Mouse (Mus musculus) frontal cortex, postnatal 10 days (tissue): ENCODE results near the gene Spint1.

Experiments
- DNase-seq, 2 experiments: peaks; one replicate each; pipeline ENCODE4 v3.0.0; 2022; ENCODE audit warnings: low spot score in 2 of 2, mixed read lengths in 1 of 2

Gene Spint1

GRCm38 (mm10) chr2:119237210-119237870, at the start of gene Spint1:
Gene Spint1 (plus strand): TSS chr2:119237362.
- no peak for DNase-seq

- DNase-seq = peak; percentile 51 to 76
Observed at GRCm38 (mm10) chr2:119189029-119189710, 48.0 kb upstream of the Spint1 start.

DNA sequence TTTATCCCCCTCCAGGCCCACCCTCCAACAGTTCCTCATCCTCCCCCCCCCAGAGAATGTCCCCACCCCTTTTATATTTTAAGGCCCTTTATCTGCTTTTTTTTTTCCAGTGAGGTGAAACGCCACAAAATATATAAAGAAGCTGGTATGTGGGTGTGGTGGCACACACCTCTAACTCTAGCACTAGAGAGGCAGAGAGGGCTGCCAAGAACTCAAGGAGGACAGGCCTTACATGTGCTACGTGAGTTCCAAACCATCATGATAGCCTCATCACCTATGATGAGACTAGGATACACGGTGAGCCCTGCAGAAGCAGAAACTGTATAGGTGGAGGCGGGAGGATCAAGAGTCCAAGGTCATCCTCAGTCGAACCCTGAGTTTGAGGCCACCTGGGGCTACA, 46.2 kb upstream of the Spint1 start:
- no peak for DNase-seq

DNA sequence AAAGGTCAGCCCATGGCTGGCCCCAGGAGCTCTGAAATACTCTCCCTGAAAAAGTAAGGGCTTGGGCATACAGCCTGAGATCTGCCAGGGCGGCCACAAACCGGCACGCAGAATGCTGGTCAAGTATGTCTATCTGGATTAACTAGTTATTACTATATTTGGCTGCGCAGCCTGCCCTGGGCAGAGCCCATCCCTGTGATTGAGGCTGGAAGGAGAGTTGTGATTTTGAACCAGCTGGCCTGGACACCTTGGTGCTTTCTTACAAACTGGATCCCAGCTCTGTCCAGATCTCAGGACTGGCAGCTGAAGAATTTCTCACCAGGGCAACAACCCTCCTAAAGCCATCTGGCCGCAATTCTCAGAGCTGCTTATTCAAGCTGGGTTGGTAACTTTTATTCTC, 43.0 kb upstream of the Spint1 start:
- DNase-seq = no peak

DNA sequence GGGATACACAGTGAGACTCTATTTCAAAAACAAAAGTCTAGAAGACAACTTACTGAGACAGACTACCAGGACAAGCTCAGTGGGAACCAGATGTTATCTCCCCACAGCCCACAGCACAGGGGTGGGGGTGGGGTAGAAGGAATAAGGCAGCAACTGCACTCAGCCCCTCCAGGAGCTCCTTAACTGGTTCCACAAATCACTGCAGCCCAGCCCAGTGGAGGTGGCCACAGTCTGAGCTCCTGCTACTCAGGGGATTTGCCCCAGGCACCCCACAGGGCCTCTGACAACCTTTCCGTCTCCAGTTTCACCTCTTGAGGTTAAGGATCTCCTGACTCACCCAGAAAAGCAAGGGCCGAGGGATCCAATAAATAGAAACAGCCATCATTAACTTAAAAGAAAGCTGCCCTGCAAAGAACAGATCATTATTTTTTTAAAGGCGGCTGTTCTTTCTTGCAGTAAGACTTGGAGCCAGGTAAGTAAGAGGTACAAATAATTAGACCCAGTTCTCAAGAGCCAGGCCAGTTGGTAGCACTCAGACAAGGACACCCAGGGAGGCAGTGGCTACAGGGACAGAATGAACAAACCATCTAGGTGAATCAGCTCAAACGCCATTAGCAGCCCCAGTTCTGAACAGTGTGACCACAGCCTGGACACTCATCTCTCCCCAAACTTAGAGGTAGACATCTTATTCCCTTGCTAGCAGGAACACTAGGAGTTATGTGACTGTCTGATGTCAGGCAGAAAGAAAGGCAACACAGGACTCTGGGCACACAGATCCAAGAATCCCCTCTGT, 40.6 kb upstream of the Spint1 start:
- DNase-seq = no peak

DNA sequence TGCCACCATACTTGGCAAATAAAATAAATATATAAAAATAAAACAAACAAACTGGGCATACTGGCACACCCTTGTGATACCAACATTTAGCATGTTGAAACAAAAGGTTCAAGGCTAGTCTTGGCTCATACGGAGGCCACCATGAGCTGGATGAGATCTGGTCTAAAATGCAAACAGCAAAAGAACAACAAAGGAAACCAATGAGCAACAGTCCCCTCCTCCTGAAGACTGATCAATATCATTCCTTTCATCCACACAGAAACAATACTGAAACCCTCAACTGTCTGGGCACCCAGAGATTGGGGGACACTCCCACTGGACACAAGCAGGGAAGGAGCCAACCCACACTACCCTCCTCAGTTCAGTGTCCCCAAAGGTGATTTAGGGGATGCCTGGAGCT, 39.7 kb upstream of the Spint1 start:
- DNase-seq = no peak

- DNase-seq = no peak
Observed at GRCm38 (mm10) chr2:119198049-119198448, 39.1 kb upstream of the Spint1 start.

GRCm38 (mm10) chr2:119198934-119199333, 38.2 kb upstream of the Spint1 start:
- DNase-seq = no peak

DNA sequence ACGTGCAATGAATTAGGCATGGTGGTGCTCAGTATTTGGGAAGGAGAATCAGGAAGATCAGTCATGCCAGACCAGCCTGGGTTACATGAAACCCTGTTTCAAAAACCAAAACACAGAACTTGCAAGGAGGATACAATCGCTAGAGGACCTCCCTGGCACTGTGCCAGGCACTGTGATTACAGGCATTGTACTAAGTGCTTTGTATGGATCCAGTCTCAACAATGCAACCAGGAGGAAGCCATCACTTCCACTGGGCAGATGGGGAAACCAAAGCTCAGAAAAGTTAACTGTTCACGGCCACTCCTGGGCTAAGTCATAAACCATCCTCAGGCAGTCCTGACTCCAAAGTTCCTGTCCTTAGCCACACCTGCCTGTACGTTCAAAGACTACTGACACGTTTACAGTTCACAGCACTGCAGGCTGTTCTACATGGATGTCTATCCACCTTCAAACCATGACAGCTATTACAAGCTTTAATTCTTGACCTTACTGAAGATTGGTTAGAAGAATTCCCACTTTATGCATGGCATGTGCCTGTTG, 34.2 kb upstream of the Spint1 start:
- DNase-seq = no peak

GRCm38 (mm10) chr2:119203871-119204460, 33.2 kb upstream of the Spint1 start:
- DNase-seq = no peak

- no peak for DNase-seq
Observed at GRCm38 (mm10) chr2:119207961-119208343, 29.2 kb upstream of the Spint1 start.

GRCm38 (mm10) chr2:119208344-119209175, 28.6 kb upstream of the Spint1 start, which contains the start of the genes Zfyve19 and Dnajc17:
Gene Zfyve19 (plus strand): TSS chr2:119208617.
Gene Dnajc17 (minus strand): TSS chr2:119208795.
- peak; percentile 94 to 96 for DNase-seq

DNA sequence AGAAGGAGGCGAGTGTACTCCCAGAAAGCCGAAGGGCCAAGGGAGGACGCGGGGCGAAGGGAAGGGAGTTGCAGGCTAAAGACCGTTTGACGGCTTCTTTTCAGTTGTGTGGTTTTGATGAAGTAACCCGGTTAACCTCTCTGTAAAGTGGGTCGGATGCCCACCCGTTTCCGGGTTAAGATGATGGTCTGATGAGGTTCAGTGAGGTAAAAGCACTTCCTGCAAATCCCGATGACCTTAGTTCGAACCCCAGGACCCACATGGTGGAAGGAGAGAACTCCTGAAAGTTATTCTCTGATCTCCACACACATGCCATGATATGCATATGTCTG, 28.0 kb upstream of the Spint1 start:
- no peak for DNase-seq

- no peak for DNase-seq
Observed at GRCm38 (mm10) chr2:119229775-119230704, 7.1 kb upstream of the Spint1 start, which contains the start of gene Ppp1r14d. Gene Ppp1r14d (minus strand): TSS chr2:119229906.

- no peak for DNase-seq
Observed at GRCm38 (mm10) chr2:119236682-119237209, 416 bp upstream of the Spint1 start.

DNA sequence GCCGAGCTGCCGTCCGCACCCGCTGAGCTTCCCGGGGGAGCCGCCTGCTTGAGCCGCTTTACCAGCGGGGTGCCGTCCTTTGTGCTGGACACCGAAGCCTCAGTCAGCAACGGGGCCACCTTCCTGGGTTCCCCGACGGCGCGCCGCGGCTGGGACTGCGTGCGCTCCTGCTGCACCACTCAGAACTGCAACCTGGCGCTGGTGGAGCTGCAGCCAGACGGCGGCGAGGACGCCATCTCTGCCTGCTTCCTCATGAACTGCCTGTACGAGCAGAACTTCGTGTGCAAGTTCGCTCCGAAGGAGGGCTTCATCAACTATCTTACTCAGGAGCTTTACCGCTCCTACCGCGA, 684 bp downstream of the Spint1 start:
- no peak for DNase-seq

- DNase-seq = no peak
Observed at GRCm38 (mm10) chr2:119238671-119239070, 1.5 kb downstream of the Spint1 start.

GRCm38 (mm10) chr2:119240075-119240818, 3.1 kb downstream of the Spint1 start:
- DNase-seq = no peak

DNA sequence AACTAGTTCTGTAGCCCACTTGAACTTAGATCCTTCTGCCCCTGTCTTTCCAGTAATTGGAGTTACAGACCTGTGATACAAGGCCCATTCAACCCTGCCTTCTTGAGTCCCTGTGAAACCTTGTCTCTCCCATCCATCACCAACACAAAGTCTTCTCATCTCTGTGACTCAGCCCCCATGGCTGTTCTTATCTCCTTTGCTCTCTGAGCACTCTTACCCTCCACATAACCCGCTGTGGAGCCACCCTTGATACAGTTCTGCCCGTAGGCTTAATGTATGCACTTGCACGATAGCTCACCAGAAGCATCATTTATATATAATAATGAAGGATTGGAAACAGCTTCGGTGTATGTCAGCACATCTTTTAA, 3.6 kb downstream of the Spint1 start:
- no peak for DNase-seq
